Mouse (Mus musculus): ENCODE results near the gene Gpr160. TPM values are rescaled to one million over a fixed set of nuclear protein-coding genes. Genes with fewer than 3 reads are reported as not detected.

Gpr160 gene
- polyA plus RNA-seq, 1 experiment from 2014 or later = 1.7 TPM

DNA sequence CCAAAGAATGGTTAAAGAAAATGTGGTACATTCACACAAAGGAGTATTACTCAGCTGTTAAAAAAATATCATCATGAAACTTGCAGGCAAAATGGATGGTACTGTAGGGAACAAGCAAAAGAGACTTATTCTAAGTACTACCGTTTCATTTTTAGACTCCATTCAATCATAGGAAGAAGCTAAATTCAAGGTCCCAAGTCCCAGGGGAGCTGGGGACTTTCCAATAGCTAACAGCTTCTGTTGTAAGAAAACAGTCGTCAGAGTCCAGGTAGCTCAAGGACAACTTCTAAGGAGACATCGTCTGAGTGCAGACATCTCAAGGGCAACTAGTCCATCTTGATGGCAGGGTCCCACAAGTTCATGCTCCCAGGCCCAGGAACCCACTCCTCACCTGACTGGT is 71.9 kb downstream of the Gpr160 start:
- H3K4me2 ChIP-seq = no peak overlapping the region
- peaks cover 41% of the 10 kb centered on the region for H3K36me3 ChIP-seq
- H3K27ac ChIP-seq (replicated peaks) = no peak overlapping the region
- no peak overlapping the region for H3K9ac ChIP-seq
- no peaks in the 10 kb centered on the region for H3K9me3 ChIP-seq
- H3K4me3 ChIP-seq = no peak overlapping the region
- H3K4me1 ChIP-seq (replicated peaks) = no peaks in the 10 kb centered on the region
- 93% methylated on average over 3 of the region's 3 CpGs for WGBS
- H3K27me3 ChIP-seq = no peaks in the 10 kb centered on the region
- ATAC-seq (ENCODE audit: low read depth) = no peak

DNA sequence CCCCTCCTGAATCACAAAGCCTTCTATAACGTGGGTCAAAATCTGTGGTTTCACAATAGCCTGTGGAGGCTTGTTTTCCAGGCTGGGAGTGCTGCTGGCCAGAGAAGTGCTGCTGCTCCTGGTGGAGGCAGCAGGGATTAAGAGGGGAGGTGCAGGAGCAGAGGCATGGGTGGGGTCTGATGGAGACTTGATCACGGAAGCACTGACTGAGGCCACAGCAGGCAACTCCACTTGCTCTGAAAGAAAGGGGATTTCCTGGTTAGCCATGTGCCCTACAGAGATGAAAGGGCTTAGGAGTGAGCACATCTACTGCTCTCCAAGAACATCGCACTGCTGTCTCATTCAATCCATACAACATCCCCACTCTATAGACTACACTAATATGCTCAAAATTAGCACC is 74.1 kb downstream of the Gpr160 start:
- Histone ChIP-seq H3K27me3 (no peaks in the 10 kb centered on the region), H3K4me3 (no peak overlapping the region), H3K9me3 (no peaks in the 10 kb centered on the region), H3K27ac (replicated peaks) (no peak overlapping the region), H3K36me3 (peaks cover 40% of the 10 kb centered on the region), H3K4me1 (replicated peaks) (no peaks in the 10 kb centered on the region), H3K9ac (no peak overlapping the region), H3K4me2 (no peak overlapping the region)
- ATAC-seq (ENCODE audit: low read depth) = no peak
- 55% methylated on average over 3 of the region's 3 CpGs for WGBS

DNA sequence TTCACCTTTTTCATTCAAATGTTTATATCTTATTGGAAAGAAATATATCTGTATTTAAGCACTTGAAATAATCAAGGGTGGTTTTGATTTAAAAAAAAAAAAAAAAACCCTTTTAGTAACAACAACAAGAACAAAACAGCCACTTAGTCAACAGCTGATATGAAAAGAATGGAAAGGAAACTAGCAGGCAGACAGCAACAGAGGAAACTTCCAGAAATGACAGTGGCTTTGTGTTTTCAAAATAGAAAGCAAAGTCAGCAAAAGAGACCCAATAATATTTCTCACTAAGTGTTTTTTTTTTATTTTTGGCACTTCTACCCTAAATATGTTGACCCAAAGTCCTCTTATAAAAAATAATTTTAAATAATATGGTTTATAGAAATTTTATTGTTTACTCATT is 78.6 kb downstream of the Gpr160 start:
- no peak for ATAC-seq (ENCODE audit: low read depth)
- H3K27ac ChIP-seq (replicated peaks) = no peak overlapping the region
- H3K36me3 ChIP-seq = peaks cover 48% of the 10 kb centered on the region

More for the DNA sequence above, 78.6 kb downstream of the Gpr160 start:
- Histone ChIP-seq H3K27me3 (no peaks in the 10 kb centered on the region), H3K9me3 (no peaks in the 10 kb centered on the region), H3K9ac (no peak overlapping the region), H3K4me3 (no peak overlapping the region), H3K4me2 (no peak overlapping the region), H3K4me1 (replicated peaks) (no peaks in the 10 kb centered on the region)

Other genes starting within 250 kb of the Gpr160 start
- gene Lrriq4, start 211.4 kb upstream of the Gpr160 start, polyA plus RNA-seq (2015; fragmentation: Nextera tagmentation; extraction: Ambion mirVana) = not detected in 2 replicates
- 0.62 and 0.78 TPM in 2 replicates for gene Lrrc34, start 208.1 kb upstream of the Gpr160 start, polyA plus RNA-seq (2015; fragmentation: Nextera tagmentation; extraction: Ambion mirVana)
- not detected in 2 replicates for gene Lrrc31, start 156.1 kb upstream of the Gpr160 start, polyA plus RNA-seq (2015; fragmentation: Nextera tagmentation; extraction: Ambion mirVana)
- not detected in 2 replicates for gene Samd7, start 109.7 kb upstream of the Gpr160 start, polyA plus RNA-seq (2015; fragmentation: Nextera tagmentation; extraction: Ambion mirVana)
- gene Sec62, start 63.1 kb upstream of the Gpr160 start, polyA plus RNA-seq (2015; fragmentation: Nextera tagmentation; extraction: Ambion mirVana) = 90.5 and 91.9 TPM in 2 replicates
- gene Phc3, start 113.5 kb downstream of the Gpr160 start, polyA plus RNA-seq (2015; fragmentation: Nextera tagmentation; extraction: Ambion mirVana) = 7.1 and 8.3 TPM in 2 replicates
- gene Prkci, start 139.8 kb downstream of the Gpr160 start, polyA plus RNA-seq (2015; fragmentation: Nextera tagmentation; extraction: Ambion mirVana) = 24.9 and 28.1 TPM in 2 replicates
- gene Skil, start 239.1 kb downstream of the Gpr160 start, polyA plus RNA-seq (2015; fragmentation: Nextera tagmentation; extraction: Ambion mirVana) = 29.9 and 35.3 TPM in 2 replicates